Mouse (Mus musculus) erythroblast, embryonic 14.5 days (primary cell): ENCODE measurements around the gene M6pr.

Experiments
- GATA1 ChIP-seq: IDR thresholded peaks from 2 replicates; pipeline ENCODE4 v1.6.1; 2012; ENCODE audit warnings: low read length, inconsistent platforms, mixed read lengths
- TAL1 ChIP-seq: IDR thresholded peaks from 3 replicates; pipeline ENCODE4 v1.6.1; 2012; ENCODE audit warnings: low read length, inconsistent platforms, mixed read lengths

- TF ChIP-seq GATA1 (no peak), TAL1 (no peak)
These were observed 29.0 kb downstream of the M6pr start for GRCm38 (mm10) chr6:122337546-122337945.
